Mouse (Mus musculus): ENCODE data around the gene Hjurp.

Gene Hjurp

DNA sequence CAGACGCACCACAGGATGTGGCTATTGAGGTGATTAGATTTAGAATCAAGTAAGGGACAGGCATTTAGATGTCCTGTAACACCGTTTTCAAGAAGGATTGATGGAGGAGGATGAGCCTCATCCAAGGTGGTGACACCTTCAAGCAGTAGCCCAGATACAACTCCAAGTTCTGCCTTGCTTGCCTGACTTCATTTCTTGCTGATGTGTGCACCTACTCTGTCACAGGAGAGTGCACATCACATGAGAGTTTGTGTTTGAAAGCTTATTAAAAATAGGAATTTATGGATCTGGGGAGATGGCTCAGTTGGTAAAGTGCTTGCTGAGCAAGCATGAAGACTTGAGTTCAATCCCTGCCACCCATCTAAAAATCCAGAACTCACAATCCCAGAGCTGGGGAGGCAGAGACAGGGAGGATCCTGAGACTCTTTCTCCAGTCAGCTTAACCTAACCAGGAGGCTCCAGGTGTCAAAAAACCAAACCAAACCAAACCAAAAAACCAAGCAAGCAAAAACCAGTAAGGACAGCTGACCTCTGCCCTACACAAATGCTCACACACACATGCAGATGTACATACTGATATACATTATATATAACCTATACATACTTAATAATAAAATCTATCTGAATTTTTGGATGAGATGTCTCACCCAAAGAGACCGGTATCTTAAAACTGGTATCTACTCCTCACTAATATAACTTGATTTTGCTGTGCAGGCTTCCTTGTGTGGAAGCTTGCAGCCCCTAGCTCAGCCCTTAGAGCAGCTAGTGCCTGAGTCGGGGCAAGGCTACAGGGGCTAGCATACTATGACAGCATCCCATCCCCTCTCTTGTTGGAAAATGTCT lies 21.5 kb upstream of the Hjurp start:
- no peak for DNase-seq (ENCODE audit: low read depth in 1 of 2, low spot score in 2 of 2)

DNA sequence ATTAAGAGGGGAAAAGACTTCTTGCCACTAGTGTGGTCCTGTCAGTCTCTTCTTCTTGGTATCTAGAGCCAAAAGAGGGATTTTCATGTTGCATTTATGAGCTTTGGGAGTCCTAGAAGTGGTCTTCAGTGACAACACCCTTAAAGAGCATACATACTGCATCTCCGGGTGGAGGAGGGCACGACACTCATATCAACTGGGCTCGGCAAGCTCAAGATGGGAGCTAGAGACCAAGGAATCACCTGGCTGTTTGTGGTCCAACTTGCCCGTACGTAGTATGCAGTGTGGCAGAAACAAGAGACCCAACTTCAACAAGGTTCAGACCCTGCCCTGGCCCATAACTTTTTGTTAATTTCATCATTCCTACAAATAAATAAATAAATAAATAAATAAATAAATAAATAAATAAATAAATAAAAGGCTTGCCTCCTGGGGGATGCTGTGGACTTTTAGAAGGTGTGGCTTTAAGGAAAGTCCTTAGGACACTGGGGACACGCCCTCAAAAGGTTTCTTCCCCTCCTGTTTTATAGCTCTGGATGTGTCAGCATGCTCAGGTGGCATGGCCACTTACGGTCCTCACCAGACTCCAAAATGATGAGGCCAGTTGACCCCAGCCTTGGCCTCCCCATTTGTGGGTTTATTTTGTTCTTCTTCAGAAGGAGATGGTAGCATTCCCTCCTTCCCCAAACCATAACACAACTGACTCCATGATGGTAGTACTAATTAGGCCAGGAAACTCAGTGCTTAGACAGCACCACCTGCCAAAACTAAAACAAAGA lies 20.2 kb upstream of the Hjurp start:
- DNase-seq (ENCODE audit: low read depth in 1 of 2, low spot score in 2 of 2) = no peak

DNA sequence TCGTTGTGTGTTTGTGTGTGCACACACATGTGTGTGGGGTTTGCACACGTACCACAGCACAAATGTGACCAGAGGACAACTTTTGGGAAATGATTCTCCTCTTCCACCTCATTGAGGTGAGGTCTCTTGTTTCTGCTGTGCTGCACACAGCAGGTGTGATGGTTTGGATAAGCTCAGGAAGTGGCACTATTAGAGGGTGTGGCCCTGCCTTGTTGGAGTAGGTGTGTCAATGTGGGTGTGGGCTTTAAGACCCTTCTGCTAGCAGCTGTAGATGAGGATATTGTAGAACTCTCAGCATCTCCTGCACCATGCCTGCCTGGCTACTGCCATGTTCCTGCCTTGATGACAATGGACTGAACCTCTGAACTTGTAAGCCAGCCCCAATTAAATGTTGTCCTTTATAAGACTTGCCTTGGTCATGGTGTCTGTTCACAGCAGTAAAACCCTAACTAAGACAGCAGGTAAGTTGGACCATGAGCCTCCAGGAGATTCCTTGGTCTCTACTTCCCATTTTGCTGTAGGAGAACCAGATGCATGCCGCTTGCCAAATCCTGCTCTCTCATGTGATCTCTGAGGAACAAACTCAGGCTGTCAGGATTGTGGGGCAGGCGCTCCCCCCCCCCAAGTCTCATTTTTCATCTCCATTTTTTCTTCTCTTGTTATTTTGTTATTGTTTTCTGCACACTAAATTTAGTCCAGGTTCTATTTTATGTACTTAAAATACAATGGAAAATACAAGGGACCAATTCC lies 18.9 kb upstream of the Hjurp start:
- no peak for DNase-seq (ENCODE audit: low read depth in 1 of 2, low spot score in 2 of 2)

DNA sequence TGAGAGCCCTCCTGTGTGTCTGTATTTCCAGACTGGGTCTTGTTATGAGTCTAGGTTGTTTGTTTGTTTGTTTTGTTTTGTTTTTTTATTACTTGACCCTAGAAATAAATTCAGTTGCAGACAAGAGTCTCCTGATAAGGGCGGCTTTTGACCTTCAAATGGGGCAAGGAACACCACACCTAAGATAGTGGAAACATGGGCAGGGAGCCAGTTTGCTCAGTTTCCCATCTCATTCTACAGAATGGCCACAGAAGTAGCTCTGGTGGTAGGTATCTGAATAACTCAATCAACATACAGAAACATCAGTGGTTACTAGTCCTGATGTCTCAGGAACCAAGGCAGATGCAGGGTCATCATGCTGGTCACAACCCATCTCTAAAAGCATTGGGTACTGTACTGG lies 17.2 kb upstream of the Hjurp start:
- DNase-seq (ENCODE audit: low read depth in 1 of 2, low spot score in 2 of 2) = no peak

- no peak for DNase-seq (ENCODE audit: low read depth in 1 of 2, low spot score in 2 of 2)
These were observed 14.6 kb upstream of the Hjurp start for GRCm38 (mm10) chr1:88292057-88292456.

DNA sequence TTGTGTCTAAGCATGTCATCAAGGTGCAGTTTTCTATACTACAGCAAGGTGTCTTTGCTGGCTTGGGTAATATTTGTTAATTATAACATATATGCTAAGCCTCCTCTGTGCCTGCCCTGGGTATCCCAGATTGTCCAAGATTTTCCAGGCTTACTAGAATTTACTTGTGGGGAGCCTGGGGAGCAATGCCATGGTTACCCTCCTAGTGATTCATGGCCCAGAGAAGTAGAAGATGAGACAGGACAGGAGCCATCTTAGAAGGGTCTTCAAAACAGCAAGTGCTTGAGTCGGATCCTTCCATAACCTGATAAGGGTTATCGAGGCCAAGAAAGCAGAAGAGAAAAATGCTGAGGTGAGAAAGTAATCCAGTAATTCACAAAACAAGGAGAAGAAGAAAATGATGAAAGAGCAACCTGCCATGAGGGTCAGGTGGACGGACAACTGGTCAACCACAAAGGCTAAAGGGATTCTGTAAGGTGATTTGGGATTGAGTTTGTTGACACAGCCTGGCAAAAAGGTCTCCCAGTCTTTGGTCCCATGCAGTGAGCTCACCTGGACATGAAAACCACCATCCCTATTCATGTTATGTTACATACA lies 14.1 kb upstream of the Hjurp start:
- DNase-seq (ENCODE audit: low read depth in 1 of 2, low spot score in 2 of 2) = no peak

GRCm38 (mm10) chr1:88290511-88290910 lies 13.1 kb upstream of the Hjurp start:
- DNase-seq (ENCODE audit: low read depth in 1 of 2, low spot score in 2 of 2) = no peak

DNA sequence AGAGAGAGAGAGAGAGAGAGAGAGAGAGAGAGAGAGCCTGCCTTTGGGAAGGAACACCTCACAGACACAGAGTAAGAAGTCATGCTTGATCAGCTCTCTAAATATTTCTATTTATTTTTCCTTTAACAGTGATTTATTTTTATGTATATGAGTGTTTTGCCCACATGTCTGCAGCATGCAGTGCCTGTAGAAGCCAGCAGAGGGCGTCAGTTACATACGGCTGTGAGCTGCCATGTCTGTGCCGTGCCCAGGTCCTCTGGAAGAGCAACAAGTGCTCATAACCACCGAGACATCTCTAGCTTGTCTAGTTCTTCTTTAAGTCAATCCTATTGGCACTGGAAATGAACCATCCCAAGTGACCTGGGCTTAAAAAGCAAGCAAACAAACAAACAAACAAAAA lies 12.5 kb upstream of the Hjurp start:
- DNase-seq (ENCODE audit: low read depth in 1 of 2, low spot score in 2 of 2) = peak in 1 of 2 experiments; percentile 41

GRCm38 (mm10) chr1:88289152-88289551 lies 11.7 kb upstream of the Hjurp start:
- no peak for DNase-seq (ENCODE audit: low read depth in 1 of 2, low spot score in 2 of 2)

- DNase-seq (ENCODE audit: low read depth in 1 of 2, low spot score in 2 of 2) = no peak
These were observed 11.3 kb upstream of the Hjurp start for GRCm38 (mm10) chr1:88288789-88289127.

- DNase-seq (ENCODE audit: low read depth in 1 of 2, low spot score in 2 of 2) = no peak
These were observed 10.8 kb upstream of the Hjurp start for GRCm38 (mm10) chr1:88288056-88288788.

DNA sequence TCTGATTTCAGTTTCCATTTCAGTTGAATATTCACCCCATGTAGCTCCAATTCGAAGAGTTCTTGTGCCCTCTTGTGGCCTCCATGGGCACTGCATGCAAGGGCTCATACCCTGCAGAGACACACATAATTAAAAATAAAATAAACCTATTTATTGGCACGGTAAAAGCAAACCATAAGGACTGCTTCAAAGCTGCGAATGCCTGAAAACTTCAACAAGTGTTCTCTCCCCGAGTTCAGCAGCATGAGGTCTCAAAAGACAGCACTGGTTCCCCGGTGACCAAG lies 10.2 kb upstream of the Hjurp start:
- DNase-seq (ENCODE audit: low read depth in 1 of 2, low spot score in 2 of 2) = peak in 1 of 2 experiments; percentile 63

GRCm38 (mm10) chr1:88286887-88287696 lies 9.7 kb upstream of the Hjurp start:
- no peak for DNase-seq (ENCODE audit: low read depth in 1 of 2, low spot score in 2 of 2)

DNA sequence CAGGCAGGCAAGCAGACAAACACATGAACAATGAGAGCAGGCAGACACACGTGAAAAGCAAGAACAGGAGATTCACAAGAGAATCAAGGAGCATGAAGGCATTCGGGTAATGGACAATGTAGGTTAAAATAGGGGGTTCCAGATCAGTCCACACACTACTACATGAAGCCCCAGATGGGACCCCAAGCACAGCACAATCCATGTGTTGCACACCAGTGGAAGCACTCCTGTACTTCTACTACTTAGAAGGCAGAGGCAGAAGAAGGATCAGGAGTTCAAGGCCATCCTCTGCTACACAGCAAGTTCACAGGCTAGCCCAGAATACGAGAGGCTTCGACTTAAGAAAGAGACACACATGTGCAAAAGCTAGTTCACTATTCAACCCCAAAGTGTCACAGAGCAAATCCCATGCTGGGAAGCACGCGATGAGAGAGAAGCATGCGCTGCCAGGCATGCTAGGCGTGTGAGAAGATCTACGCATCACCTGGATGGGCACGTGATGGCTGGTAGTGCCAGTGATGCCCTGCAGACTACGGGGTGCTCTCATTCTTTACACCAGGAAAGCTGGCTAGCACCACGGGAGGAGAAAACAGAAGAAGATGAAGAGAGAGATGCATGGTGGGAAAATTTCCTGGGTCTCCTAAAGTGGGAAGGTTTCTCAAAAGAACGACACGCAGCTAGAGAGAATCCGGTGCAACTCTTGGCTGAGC lies 8.9 kb upstream of the Hjurp start:
- DNase-seq (ENCODE audit: low read depth in 1 of 2, low spot score in 2 of 2) = no peak

GRCm38 (mm10) chr1:88285652-88286051 lies 8.2 kb upstream of the Hjurp start:
- no peak for DNase-seq (ENCODE audit: low read depth in 1 of 2, low spot score in 2 of 2)

DNA sequence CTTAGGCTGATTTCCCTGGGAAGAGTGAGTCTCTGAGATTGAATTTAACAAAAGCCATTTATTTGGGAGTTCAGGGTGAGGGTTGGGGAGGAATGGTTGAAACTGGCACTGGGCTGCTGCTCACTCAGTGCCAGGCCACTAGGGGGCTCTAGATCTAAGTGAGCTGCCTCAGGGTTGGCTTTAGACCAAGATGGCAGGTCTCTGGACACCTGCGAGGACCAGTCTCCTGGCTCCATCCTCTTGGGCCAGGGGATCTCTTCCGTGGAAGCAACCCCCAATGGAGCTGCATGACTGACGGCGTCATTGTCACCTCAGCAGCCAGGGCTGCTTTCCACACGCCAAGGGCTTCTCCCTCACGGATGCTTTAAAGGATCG lies 7.5 kb upstream of the Hjurp start:
- DNase-seq (ENCODE audit: low read depth in 1 of 2, low spot score in 2 of 2) = peak in 1 of 2 experiments; percentile 39

DNA sequence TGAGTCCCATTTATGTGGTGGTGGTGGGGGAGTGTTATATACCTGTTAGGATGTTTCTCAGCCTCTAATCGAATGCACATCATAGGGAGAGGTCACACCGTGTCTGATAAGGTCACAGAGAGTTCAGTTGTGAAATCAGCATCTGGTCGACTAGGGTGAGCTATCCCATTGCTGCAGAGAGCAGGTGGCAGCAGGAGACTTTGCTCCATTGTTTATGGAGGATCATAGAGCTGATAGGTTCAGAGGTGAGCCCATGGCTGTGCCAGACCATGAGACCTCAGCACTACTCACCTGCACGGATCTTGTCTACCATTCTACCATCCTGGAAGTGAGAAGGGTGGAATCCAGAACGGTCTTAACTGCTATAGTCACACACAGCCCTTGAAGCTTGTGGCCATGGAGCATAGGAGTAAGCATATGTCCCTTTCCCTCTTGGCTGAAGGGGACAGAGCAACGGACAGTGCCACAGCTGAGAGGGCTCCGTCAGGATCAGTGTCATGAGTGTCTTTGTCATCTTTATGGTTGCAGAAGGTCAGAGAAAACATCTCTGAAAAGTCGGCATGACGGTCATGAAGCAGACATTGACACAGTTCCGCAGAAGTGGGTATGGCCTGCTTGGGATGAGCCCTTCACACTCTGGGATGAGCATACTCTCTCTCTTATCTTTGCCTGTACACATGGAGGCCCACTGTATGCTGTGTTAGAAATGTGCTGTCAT lies 7.0 kb upstream of the Hjurp start:
- DNase-seq (ENCODE audit: low read depth in 1 of 2, low spot score in 2 of 2) = no peak

GRCm38 (mm10) chr1:88283376-88284227 lies 6.2 kb upstream of the Hjurp start:
- DNase-seq (ENCODE audit: low read depth in 1 of 2, low spot score in 2 of 2) = peak in 1 of 2 experiments; percentile 25

All from monocyte, adult 2 months (primary cell).